Mouse (Mus musculus) liver, embryonic 15.5 days (tissue): ENCODE measurements at regions not wholly inside any gene's neighbourhood (a gene's known extent, or its start where the extent isn't known, plus 50 kb on each side); places are given as distances from the start of the nearest gene placed in this dataset.

Experiments used
- ATAC-seq: fragments of 200-750 bp; cut with Nextera tagmentation; 2 replicates; pipeline ENCODE4 v1.8.0; 2017; ENCODE audit warnings: moderate number of reproducible peaks, mild to moderate bottlenecking, moderate library complexity; ENCODE audit not compliant: insufficient read depth
- H3K27ac ChIP-seq: fragments of 300-500 bp; sonication (generic); replicated peaks from 2 replicates; pipeline ENCODE4 v1.5.1; 2015; ENCODE audit warnings: mild to moderate bottlenecking, inconsistent platforms
- H3K27me3 ChIP-seq: fragments of 300-500 bp; sonication (generic); 2 replicates; pipeline ENCODE4 v1.6.1; 2015; ENCODE audit warnings: mild to moderate bottlenecking, inconsistent platforms
- H3K36me3 ChIP-seq: fragments of 300-500 bp; sonication (generic); replicated peaks from 2 replicates; pipeline ENCODE4 v1.6.1; 2015; ENCODE audit warnings: moderate library complexity, mild to moderate bottlenecking, inconsistent platforms
- H3K4me1 ChIP-seq: fragments of 300-500 bp; sonication (generic); replicated peaks from 2 replicates; pipeline ENCODE4 v1.6.1; 2015; ENCODE audit warnings: inconsistent platforms
- H3K4me2 ChIP-seq: fragments of 300-500 bp; sonication (generic); 2 replicates; pipeline ENCODE4 v1.6.1; 2015; ENCODE audit warnings: moderate library complexity, mild to moderate bottlenecking, inconsistent platforms
- H3K4me3 ChIP-seq: fragments of 300-500 bp; sonication (generic); replicated peaks from 2 replicates; pipeline ENCODE4 v1.5.1; 2015; ENCODE audit warnings: mild to moderate bottlenecking, inconsistent platforms
- H3K9ac ChIP-seq: fragments of 300-500 bp; sonication (generic); 2 replicates; pipeline ENCODE4 v1.6.1; 2015; ENCODE audit warnings: moderate library complexity, mild to moderate bottlenecking, inconsistent platforms
- H3K9me3 ChIP-seq: fragments of 300-500 bp; sonication (generic); replicated peaks from 2 replicates; pipeline ENCODE4 v1.6.1; 2016; ENCODE audit warnings: inconsistent platforms
- WGBS: fragments of 180-500 bp; shearing (Covaris S2); methylation state at CpG from one replicate; pipeline ENCODE4 v1.1.7; 2015; ENCODE audit warnings: mixed read lengths; ENCODE audit not compliant: insufficient replicate concordance; 5-methylcytosine and 5-hydroxymethylcytosine counted together

GRCm38 (mm10) chr13:83216454-83216853, 287.4 kb upstream of the Mef2c start:
- Histone ChIP-seq H3K27me3 (no peaks in the 10 kb centered on the region), H3K36me3 (no peaks in the 10 kb centered on the region), H3K9ac (no peak overlapping the region), H3K4me3 (no peak overlapping the region), H3K4me2 (no peak overlapping the region), H3K9me3 (no peaks in the 10 kb centered on the region), H3K27ac (no peak overlapping the region), H3K4me1 (peaks cover 4% of the 10 kb centered on the region; the same call in 1 of the 2 replicates)
- ATAC-seq, result no peak
- WGBS, result 79% methylated on average over 3 of the region's 3 CpGs

GRCm38 (mm10) chr13:83252452-83252851, 251.4 kb upstream of the Mef2c start:
- Histone ChIP-seq H3K27ac (no peak overlapping the region), H3K36me3 (no peaks in the 10 kb centered on the region), H3K4me3 (no peak overlapping the region), H3K9me3 (no peaks in the 10 kb centered on the region), H3K27me3 (no peaks in the 10 kb centered on the region), H3K9ac (no peak overlapping the region), H3K4me2 (no peak overlapping the region), H3K4me1 (peaks cover 7% of the 10 kb centered on the region; the same call in 1 of the 2 replicates)
- 23% methylated on average over 1 of the region's 1 CpGs for WGBS
- peak; percentile 56; the same call in 1 of the 2 replicates for ATAC-seq

- Histone ChIP-seq H3K27me3 (no peaks in the 10 kb centered on the region), H3K9ac (no peak overlapping the region), H3K9me3 (no peaks in the 10 kb centered on the region), H3K27ac (no peak overlapping the region), H3K4me3 (no peak overlapping the region), H3K4me2 (no peak overlapping the region), H3K4me1 (no peaks in the 10 kb centered on the region), H3K36me3 (no peaks in the 10 kb centered on the region)
- 70% methylated on average over 1 of the region's 1 CpGs for WGBS
- ATAC-seq, result no peak
Observed at GRCm38 (mm10) chr13:83266591-83266990, 237.2 kb upstream of the Mef2c start.

- ATAC-seq, result no peak
- no peaks in the 10 kb centered on the region for H3K27me3 ChIP-seq
- no peaks in the 10 kb centered on the region for H3K9me3 ChIP-seq
- no peak overlapping the region for H3K4me3 ChIP-seq
- no peak overlapping the region for H3K4me2 ChIP-seq
- 40% methylated on average over 3 of the region's 3 CpGs for WGBS
- no peaks in the 10 kb centered on the region for H3K4me1 ChIP-seq
- H3K27ac ChIP-seq, result no peak overlapping the region
- no peak overlapping the region for H3K9ac ChIP-seq
- H3K36me3 ChIP-seq, result no peaks in the 10 kb centered on the region
Observed at GRCm38 (mm10) chr13:83268663-83269062, 235.2 kb upstream of the Mef2c start.

GRCm38 (mm10) chr13:83278695-83279094, 225.1 kb upstream of the Mef2c start:
- Histone ChIP-seq H3K4me2 (no peak overlapping the region), H3K9ac (no peak overlapping the region), H3K4me1 (peaks cover 2% of the 10 kb centered on the region; the same call in 1 of the 2 replicates), H3K27ac (no peak overlapping the region), H3K9me3 (no peaks in the 10 kb centered on the region), H3K36me3 (no peaks in the 10 kb centered on the region), H3K27me3 (no peaks in the 10 kb centered on the region), H3K4me3 (no peak overlapping the region)
- WGBS, result 24% methylated on average over 1 of the region's 1 CpGs
- peak; percentile 68; the same call in 1 of the 2 replicates for ATAC-seq

- 70% methylated on average over 3 of the region's 3 CpGs for WGBS
- Histone ChIP-seq H3K27ac (no peak overlapping the region), H3K9ac (no peak overlapping the region), H3K4me3 (no peak overlapping the region), H3K36me3 (no peaks in the 10 kb centered on the region), H3K4me1 (no peaks in the 10 kb centered on the region), H3K9me3 (no peaks in the 10 kb centered on the region), H3K27me3 (no peaks in the 10 kb centered on the region), H3K4me2 (no peak overlapping the region)
- no peak for ATAC-seq
Observed at GRCm38 (mm10) chr13:83307696-83308095, 196.1 kb upstream of the Mef2c start.

- ATAC-seq, result no peak
- WGBS, result 70% methylated on average over 4 of the region's 4 CpGs
- Histone ChIP-seq H3K27ac (no peak overlapping the region), H3K9me3 (no peaks in the 10 kb centered on the region), H3K4me3 (no peak overlapping the region), H3K4me2 (no peak overlapping the region), H3K4me1 (peaks cover 5% of the 10 kb centered on the region), H3K36me3 (no peaks in the 10 kb centered on the region), H3K27me3 (no peaks in the 10 kb centered on the region), H3K9ac (no peak overlapping the region)
Observed at GRCm38 (mm10) chr13:83328488-83328887, 175.3 kb upstream of the Mef2c start.

GRCm38 (mm10) chr13:83333728-83334127, 170.1 kb upstream of the Mef2c start:
- Histone ChIP-seq H3K9me3 (no peaks in the 10 kb centered on the region), H3K27me3 (no peaks in the 10 kb centered on the region), H3K4me1 (peaks cover 8% of the 10 kb centered on the region), H3K27ac (no peak overlapping the region), H3K4me2 (no peak overlapping the region), H3K4me3 (no peak overlapping the region), H3K36me3 (no peaks in the 10 kb centered on the region), H3K9ac (no peak overlapping the region)
- no peak for ATAC-seq
- 44% methylated on average over 5 of the region's 5 CpGs for WGBS

- Histone ChIP-seq H3K27me3 (no peaks in the 10 kb centered on the region), H3K9me3 (no peaks in the 10 kb centered on the region), H3K36me3 (no peaks in the 10 kb centered on the region), H3K9ac (peak overlapping the region; percentile 60), H3K4me2 (peak overlapping the region; percentile 75), H3K4me3 (peak overlapping the region; percentile 36), H3K27ac (peak overlapping the region; percentile 98), H3K4me1 (peaks cover 42% of the 10 kb centered on the region)
- ATAC-seq, result peak; percentile 99
- 9% methylated on average over 14 of the region's 14 CpGs for WGBS
Observed at GRCm38 (mm10) chr13:83344611-83345319, 159.1 kb upstream of the Mef2c start.

GRCm38 (mm10) chr13:83355341-83355740, 148.5 kb upstream of the Mef2c start:
- Histone ChIP-seq H3K9ac (no peak overlapping the region), H3K27ac (no peak overlapping the region), H3K27me3 (no peaks in the 10 kb centered on the region), H3K36me3 (no peaks in the 10 kb centered on the region), H3K4me3 (no peak overlapping the region), H3K9me3 (no peaks in the 10 kb centered on the region), H3K4me1 (peaks cover under 1% of the 10 kb centered on the region), H3K4me2 (no peak overlapping the region)
- WGBS, result 53% methylated on average over 4 of the region's 4 CpGs
- ATAC-seq, result no peak

- 13% methylated on average over 2 of the region's 2 CpGs for WGBS
- Histone ChIP-seq H3K4me3 (no peak overlapping the region), H3K9me3 (no peaks in the 10 kb centered on the region), H3K27me3 (no peaks in the 10 kb centered on the region), H3K4me1 (peaks cover 6% of the 10 kb centered on the region), H3K36me3 (no peaks in the 10 kb centered on the region), H3K27ac (no peak overlapping the region), H3K9ac (no peak overlapping the region), H3K4me2 (no peak overlapping the region)
- peak; percentile 28; the same call in 1 of the 2 replicates for ATAC-seq
Observed at GRCm38 (mm10) chr13:83360529-83360928, 143.3 kb upstream of the Mef2c start.
